Mouse (Mus musculus): Measurements from ENCODE around the gene Coa4.

The Coa4 gene

GRCm38 (mm10) chr7:100536804-100537518, at the start of gene Coa4:
Coa4 (plus strand) TSS chr7:100537071.
- DNase-seq (ENCODE audit: low read depth, low spot score), result peak; percentile 91

GRCm38 (mm10) chr7:100487301-100487700, 49.6 kb upstream of the Coa4 start:
- no peak for DNase-seq (ENCODE audit: low read depth, low spot score)

DNA sequence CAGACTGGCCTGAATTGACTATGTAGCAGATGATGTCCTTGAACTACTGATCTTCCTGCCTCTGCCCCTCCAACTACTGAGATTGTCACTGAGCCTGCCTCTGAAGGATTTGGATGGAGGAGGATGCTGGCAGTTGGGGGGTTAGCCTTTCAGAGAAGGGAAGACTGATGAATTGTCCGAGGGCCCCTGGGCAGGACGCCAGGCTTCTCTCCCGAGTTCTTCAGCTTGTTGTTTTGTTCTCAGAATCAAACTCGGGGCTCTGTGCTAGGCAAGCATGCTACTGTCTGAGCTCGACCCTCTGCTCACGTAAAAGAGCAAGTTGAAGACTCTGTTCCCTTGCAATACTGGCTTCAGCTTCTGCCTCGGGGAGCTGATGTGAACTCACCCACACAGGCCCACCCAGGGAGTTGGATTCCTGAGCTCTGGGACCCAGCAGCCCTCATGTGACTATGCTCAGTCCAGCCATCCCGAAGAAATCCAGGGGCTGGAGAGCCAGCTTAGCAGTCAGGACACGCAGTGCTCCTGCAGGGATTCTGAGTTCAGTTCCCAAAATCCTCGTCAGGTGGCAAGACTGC, 48.3 kb upstream of the Coa4 start:
- no peak for DNase-seq (ENCODE audit: low read depth, low spot score)

GRCm38 (mm10) chr7:100492391-100493116, 44.3 kb upstream of the Coa4 start:
- DNase-seq (ENCODE audit: low read depth, low spot score), result no peak

GRCm38 (mm10) chr7:100493117-100493483, 43.8 kb upstream of the Coa4 start, which contains the start of gene Ucp2:
Ucp2 (plus strand) TSS chr7:100493337.
- peak; percentile 48 for DNase-seq (ENCODE audit: low read depth, low spot score)

GRCm38 (mm10) chr7:100493484-100494414, 43.1 kb upstream of the Coa4 start:
- peak; percentile 84 for DNase-seq (ENCODE audit: low read depth, low spot score)

DNA sequence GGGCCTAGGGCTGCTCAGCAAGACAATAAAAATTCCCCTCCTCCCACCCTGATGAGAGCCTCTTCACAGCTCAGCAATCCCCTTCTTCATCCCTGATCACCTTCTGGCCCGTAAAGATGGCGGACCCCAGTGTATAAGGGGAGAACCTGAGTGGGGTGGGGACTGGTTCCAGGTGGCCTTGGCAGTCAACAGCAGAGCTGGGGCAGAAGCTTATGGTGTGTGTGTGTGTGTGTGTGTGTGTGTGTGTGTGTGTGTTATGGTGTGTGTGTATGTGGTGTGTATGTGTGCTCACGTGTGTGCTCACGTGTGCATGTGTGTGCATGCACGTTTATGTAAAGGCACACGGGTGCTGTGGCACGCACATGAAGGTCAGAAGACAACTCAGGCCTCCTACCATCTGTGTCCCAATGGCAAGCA, 42.4 kb upstream of the Coa4 start:
- DNase-seq (ENCODE audit: low read depth, low spot score), result no peak

- DNase-seq (ENCODE audit: low read depth, low spot score), result no peak
These were observed 41.8 kb upstream of the Coa4 start for GRCm38 (mm10) chr7:100495042-100495441.

- no peak for DNase-seq (ENCODE audit: low read depth, low spot score)
These were observed 41.2 kb upstream of the Coa4 start for GRCm38 (mm10) chr7:100495581-100496251.

DNA sequence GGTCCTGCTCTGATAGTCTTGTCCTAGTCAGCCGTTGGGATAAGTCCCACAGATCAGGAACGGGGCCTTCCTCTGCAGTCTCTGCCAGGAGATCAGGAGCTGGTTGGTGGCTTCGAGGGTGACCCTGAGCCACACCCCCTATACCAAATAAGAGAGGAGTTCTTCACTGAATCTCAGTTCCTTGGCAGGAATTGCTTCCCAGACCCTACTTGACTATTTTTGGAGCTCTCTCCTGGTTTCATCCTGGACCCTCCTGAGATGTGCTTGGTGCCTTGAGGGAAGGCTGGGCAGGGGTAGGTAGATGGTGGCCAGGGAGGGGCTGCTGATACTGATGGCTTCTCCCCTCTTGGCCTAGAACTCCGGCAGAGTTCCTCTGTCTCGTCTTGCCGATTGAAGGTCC, 40.5 kb upstream of the Coa4 start:
- DNase-seq (ENCODE audit: low read depth, low spot score), result no peak

DNA sequence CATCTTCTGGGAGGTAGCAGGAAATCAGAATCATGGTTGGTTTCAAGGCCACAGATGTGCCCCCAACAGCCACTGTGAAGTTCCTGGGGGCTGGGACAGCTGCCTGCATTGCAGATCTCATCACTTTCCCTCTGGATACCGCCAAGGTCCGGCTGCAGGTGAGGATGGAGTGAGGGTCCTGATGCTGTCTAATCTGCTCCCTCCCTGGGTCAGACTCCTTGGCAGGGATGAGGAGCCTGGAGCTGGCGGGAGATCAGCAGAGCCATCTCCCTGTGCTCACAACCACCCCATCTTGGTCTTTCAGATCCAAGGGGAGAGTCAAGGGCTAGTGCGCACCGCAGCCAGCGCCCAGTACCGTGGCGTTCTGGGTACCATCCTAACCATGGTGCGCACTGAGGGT, 40.1 kb upstream of the Coa4 start:
- DNase-seq (ENCODE audit: low read depth, low spot score), result no peak

DNA sequence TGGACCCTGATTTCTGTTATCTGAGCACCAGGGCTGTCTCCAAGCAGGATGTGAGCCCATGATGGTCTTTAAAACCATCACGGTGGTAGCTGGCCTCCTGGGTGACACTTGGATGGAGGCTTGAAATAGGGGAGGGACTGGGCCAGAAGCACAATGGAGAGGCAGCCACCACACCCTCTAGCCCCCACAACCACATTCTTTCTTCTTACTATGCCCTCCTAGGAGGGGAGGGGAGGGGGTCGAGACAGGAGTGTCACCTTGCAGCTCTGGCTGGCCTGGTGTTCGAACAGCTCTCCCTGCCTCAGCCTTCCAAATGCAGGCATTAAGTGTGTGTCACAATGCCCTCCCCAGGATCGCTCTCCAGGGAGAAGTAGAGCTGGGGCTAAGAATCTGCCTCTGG, 39.5 kb upstream of the Coa4 start:
- DNase-seq (ENCODE audit: low read depth, low spot score), result no peak

- DNase-seq (ENCODE audit: low read depth, low spot score), result no peak
These were observed 38.9 kb upstream of the Coa4 start for GRCm38 (mm10) chr7:100497982-100498381.

DNA sequence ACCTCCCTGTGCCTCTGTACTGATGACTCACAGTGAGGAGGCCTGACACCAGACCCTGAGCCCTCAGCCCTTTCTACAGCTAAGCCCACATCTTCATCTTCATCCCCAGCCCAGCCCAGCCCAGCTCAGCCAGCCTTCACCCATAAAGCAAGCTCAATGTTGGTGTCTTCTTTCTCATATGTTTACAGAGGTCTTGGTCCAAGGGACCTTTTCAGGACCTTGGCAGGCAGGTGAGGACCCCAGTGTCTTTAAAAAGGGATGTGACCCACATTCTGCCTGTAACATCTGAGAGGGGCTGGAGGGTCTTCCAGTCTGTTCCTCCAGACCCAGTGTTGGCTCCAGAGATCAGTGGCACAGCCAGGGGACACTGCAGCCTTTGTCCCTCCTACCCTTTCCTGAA, 37.4 kb upstream of the Coa4 start:
- DNase-seq (ENCODE audit: low read depth, low spot score), result no peak

DNA sequence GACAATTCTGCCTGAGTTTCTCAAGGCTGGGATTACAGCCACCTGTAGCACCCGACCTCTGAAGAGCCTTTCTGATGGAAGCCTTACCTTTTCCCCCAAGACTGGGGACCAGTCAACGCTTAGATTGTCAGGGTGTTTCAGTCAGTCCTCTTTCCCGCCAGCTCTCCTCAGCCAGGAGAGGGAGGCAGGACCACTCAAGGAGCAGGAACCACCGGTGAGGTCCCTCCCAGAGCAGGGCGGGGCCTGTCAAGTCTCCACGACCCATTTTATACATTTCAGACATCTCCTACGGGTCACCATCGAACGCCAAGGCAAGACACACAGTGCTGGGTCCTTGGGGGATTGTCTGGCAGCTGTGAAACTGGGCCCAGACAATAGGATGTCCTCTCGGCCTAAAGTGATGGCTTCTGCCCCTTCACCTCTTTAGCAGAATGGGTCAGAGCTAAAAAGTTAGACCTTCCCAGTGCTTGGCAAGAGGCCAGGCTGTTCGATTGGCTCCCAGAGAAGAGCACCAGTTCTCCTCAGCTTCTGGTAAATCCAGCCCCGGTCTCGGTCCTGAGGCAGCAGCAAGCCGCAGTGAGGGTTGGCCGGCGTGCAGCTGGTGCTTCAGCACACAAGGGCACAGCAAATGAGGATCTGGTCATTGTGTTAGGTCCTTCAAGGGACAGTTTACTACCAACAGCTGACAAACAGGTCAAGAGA, 36.4 kb upstream of the Coa4 start:
- DNase-seq (ENCODE audit: low read depth, low spot score), result no peak

GRCm38 (mm10) chr7:100501027-100501843, 35.6 kb upstream of the Coa4 start:
- no peak for DNase-seq (ENCODE audit: low read depth, low spot score)

- DNase-seq (ENCODE audit: low read depth, low spot score), result no peak
These were observed 35.0 kb upstream of the Coa4 start for GRCm38 (mm10) chr7:100501844-100502373.

GRCm38 (mm10) chr7:100502374-100502922, 34.4 kb upstream of the Coa4 start:
- no peak for DNase-seq (ENCODE audit: low read depth, low spot score)

DNA sequence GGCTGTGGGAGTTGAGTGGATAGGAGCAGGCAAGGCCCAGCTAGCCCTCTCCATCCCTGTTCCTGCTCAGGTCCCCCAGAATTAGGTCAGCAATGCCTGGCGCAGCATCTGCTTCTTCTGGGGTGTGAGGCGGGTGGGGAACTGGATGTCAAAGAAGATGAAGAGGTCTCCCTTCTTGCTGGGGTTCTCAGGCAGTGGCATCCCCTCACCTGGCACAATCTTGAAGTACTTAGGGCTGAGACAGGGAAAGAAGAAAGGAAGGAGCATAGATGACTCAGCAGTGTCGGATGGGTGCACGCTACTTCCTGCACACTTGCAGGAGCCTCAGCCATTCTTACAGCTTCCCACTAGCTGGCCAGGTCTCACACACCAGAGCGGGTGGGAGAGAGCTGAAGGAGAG, 33.8 kb upstream of the Coa4 start:
- no peak for DNase-seq (ENCODE audit: low read depth, low spot score)
